Mouse (Mus musculus): ENCODE results near the gene Agbl5. TPM values are rescaled to one million over a fixed set of nuclear protein-coding genes. Genes with fewer than 3 reads are reported as not detected.
A peak's percentile ranks its signal among the peaks of the same experiment; 100 is the strongest.
"Not testable (repeated sequence)": the region's sequence is repeated elsewhere in the genome, so short reads cannot be mapped to it uniquely, and the experiment has no call there.

Gene Agbl5
- total RNA-seq (2022), result 1 to 10 TPM; 2.7 to 5.6 (median 3.2) TPM

- DNase-seq (ENCODE audit: low spot score in 2 of 2), result peak; percentile 84 to 89
These were observed at the start of gene Agbl5 for GRCm38 (mm10) chr5:30888337-30889087. TSS of gene Agbl5 (plus strand) at chr5:30888694.

- no peak for DNase-seq (ENCODE audit: low spot score in 2 of 2)
These were observed 48.8 kb upstream of the Agbl5 start for GRCm38 (mm10) chr5:30839731-30840130.

DNA sequence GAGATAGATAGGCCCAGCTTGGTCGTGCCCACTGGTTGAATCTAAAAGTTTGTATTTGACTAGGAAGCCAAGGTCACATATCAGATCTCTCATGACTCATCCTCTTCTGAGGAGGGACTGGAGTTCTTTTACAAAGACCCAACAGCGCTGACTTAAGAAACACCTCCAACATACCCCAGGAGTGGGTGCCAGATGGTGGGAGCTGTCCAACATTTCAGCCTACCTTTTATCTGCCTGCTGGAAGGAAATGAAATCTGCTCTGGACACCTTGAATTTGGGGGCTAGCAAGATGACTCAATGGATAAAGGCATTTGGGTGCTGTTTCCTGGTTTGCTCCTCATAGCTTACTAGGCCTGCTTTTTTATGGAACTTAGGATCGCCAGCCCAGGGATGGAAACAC is 46.6 kb upstream of the Agbl5 start:
- no peak for DNase-seq (ENCODE audit: low spot score in 2 of 2)

DNA sequence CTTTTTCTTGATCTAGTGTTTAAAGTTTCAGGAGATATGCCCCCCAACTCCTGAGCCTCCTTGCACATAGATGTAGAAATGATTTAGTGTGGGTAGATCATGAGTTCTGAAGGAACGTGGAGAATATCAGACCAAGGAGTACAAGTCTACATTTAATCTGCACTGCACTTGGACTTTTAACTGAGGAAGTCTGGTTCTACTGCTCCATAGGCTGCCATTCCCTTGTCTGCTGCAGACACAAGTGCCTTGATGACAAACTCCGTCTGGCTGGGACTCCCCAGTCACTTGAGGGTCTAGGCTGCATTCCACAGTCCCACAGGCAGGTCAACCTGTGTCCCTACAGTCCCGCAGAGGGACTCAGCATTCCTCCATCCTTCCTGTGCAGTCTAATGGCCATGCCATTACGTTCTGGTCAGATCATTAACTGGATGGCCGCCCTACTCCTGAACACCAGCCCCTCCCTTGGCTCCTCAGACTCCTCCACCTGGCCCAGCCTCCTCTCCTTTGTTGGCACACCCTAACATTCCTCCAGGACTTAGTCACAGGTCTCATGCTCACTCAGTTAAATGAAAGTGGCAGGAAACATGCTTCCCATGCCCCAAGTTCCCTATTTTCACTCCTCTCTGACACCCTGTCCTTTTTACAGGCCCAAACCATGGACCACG is 38.5 kb upstream of the Agbl5 start:
- DNase-seq (ENCODE audit: low spot score in 2 of 2), result no peak

GRCm38 (mm10) chr5:30850556-30850925 is 38.0 kb upstream of the Agbl5 start:
- DNase-seq (ENCODE audit: low spot score in 2 of 2), result no peak

GRCm38 (mm10) chr5:30853522-30853921 is 35.0 kb upstream of the Agbl5 start:
- DNase-seq (ENCODE audit: low spot score in 2 of 2), result no peak

DNA sequence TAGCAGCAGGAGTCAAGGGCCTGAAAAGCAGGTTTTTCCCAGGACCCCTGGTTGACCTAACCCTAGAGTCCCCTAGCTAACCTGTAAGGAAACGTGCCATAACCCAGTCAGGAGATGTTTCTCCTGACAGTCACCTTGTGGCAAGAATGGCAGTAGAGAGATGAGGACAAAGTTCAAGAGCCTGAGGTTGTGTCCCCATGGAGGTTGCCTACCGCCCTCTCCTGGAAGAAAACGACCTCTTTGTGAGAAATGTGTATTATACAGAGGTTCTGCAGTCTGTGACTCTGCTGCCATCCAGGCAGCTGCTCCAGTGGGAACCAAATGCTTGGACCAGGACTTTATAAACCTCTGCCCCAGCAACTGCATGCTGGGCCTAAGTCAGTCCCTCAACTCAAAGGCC is 32.8 kb upstream of the Agbl5 start:
- DNase-seq (ENCODE audit: low spot score in 2 of 2), result no peak

GRCm38 (mm10) chr5:30856124-30856523 is 32.4 kb upstream of the Agbl5 start:
- no peak for DNase-seq (ENCODE audit: low spot score in 2 of 2)

DNA sequence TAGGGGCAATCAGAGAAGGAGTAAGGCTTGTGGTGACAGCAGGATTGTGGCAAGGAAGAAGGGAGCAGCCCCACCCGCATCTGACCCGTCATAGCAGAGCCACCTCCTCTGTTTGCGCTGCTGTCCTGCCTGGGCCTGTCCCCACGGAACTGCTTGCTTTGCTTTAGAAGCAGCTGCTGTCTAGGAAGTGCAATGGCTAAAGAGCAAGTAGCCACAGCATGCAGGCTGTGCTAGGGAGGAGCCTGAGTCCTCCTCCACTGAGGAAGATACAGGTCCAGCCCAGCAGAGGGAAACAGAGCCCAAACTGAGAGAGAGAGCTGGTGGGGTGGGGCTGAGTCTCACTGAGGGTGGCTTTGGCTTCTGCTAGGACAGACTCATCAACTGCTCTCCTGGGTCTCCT is 24.6 kb upstream of the Agbl5 start:
- DNase-seq (ENCODE audit: low spot score in 2 of 2), result no peak

DNA sequence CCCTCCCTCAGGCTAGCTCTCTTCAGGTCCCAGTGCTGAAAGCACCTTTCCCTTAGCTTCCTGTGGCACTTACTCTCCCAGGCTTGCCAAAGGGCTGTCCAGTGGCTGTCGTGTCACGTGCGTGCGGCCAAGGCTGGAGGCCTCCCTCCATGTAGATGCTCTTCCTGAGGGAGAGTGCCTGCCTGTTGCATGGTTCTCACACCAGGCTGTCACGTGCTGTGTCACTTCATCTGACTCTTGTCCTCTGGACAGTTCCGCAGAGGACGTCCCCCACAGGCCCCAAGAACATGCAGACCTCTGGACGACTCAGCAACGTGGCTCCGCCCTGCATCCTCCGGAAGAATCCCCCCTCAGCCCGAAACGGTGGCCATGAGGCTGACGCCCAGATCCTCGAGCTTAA is 24.2 kb upstream of the Agbl5 start:
- DNase-seq (ENCODE audit: low spot score in 2 of 2), result no peak

DNA sequence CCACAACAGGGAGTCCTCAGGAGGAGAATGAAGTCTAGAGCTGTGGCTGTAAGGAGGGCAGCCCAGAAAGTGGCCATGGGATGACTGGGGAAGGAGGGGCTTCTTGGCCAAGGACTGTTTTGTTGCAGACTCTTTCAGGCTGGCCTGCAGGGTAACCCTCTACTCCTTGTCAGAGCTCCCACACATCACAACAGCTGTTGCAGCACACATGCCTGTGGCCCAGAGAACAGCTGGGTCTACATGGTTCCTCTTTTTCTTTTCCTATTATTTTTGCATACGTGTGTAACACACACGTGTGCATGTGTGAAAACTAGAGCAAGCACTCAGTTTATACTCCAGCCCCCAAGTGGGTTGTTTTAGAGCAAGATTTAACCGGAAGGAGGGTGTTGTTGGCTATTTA is 21.6 kb upstream of the Agbl5 start:
- no peak for DNase-seq (ENCODE audit: low spot score in 2 of 2)

GRCm38 (mm10) chr5:30867712-30868111 is 20.8 kb upstream of the Agbl5 start, which contains the start of gene Tmem214:
TSS of gene Tmem214 (plus strand) at chr5:30868012.
- no peak for DNase-seq (ENCODE audit: low spot score in 2 of 2)

- no peak for DNase-seq (ENCODE audit: low spot score in 2 of 2)
These were observed 19.5 kb upstream of the Agbl5 start for GRCm38 (mm10) chr5:30868981-30869380.

DNA sequence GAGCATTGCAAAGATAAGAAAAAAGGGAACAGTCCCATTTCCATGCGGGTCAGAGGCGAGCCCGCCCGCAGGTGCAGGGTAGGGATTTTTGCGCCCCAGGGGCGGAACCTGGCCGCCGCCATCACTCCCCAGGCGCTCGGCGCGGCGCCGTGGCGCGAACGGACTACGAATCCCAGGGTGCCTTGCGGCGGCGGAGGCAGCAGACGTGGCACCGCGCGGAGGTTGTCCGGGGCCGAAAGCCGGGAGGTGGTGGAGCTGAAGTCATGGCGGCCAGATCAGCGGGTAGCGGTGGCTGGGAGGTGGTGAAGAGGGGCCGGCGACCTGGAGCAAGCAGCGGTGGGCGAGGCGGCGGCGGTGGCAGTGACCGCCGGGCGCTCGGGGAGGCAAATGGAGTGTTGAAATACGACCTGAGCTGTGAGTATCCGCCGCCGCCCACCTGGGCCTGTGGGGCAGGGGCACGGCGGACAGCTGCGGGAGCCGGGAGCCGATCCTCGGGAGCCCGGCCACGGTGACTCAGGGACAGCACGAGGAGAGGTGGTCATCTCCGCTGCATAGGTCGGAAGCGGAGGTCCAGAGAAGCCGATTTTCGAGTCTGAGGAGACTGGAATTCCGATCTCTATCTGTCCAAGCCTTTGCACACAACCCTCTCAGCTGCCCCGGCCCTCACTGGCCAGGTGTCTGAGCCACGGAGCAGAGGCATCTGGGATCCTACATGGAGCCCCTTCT is 18.9 kb upstream of the Agbl5 start:
- peak; percentile 81 to 86 for DNase-seq (ENCODE audit: low spot score in 2 of 2)

DNA sequence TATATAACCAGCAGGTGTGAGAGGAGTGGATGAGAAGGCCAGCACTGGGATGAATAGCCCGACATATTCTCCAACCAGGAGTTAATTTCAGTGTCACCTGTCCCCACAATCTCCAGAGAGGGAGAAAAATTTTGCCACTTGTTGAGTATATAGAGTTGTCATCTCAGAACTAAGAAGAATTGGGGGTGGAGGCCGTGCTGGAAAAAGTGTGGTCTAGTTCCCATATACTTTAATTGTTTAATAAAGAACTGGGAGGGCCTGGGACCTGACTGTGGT is 18.4 kb upstream of the Agbl5 start:
- no peak for DNase-seq (ENCODE audit: low spot score in 2 of 2)

GRCm38 (mm10) chr5:30872574-30872973 is 15.9 kb upstream of the Agbl5 start:
- no peak for DNase-seq (ENCODE audit: low spot score in 2 of 2)

DNA sequence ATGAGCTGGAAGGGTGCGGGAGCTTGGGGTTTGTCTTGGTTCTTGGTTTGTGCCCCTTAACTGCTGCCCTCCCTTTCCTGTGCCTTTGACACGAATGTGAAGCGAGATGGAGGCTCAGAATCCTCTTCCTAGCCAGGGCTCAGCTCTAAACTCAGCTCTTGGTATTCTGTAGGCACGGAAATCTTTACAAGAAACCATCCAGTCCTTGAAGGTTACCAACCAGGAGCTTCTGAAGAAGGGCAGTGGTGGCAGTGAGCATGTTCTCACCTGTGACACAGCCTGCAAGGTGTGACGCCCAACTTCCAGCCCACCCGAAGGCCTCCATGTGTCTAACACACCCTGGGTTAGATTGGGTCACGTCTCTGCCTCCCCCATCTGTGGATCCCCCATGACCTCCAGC is 14.1 kb upstream of the Agbl5 start:
- DNase-seq (ENCODE audit: low spot score in 2 of 2), result no peak

- DNase-seq (ENCODE audit: low spot score in 2 of 2), result no peak
These were observed 9.9 kb upstream of the Agbl5 start for GRCm38 (mm10) chr5:30878616-30879015.

- no peak for DNase-seq (ENCODE audit: low spot score in 2 of 2)
These were observed 9.0 kb upstream of the Agbl5 start for GRCm38 (mm10) chr5:30879347-30879943.

GRCm38 (mm10) chr5:30881839-30882238 is 6.7 kb upstream of the Agbl5 start:
- DNase-seq (ENCODE audit: low spot score in 2 of 2), result not testable (repeated sequence)

- DNase-seq (ENCODE audit: low spot score in 2 of 2), result no peak
These were observed 2.3 kb upstream of the Agbl5 start for GRCm38 (mm10) chr5:30886209-30886608.

GRCm38 (mm10) chr5:30886731-30887130 is 1.8 kb upstream of the Agbl5 start:
- no peak for DNase-seq (ENCODE audit: low spot score in 2 of 2)

All from gastrocnemius, adult 8-10 months (tissue).